Mouse (Mus musculus) midbrain, embryonic 14.5 days (tissue): ENCODE measurements around the gene Ube2t. TPM values are rescaled to one million over a fixed set of nuclear protein-coding genes. Genes with fewer than 3 reads are reported as not detected.

Experiments
- ATAC-seq: fragments of 200-750 bp; cut with Nextera tagmentation; 2 replicates; pipeline ENCODE4 v1.8.0; 2017; ENCODE audit warnings: moderate number of reproducible peaks, moderate library complexity; ENCODE audit not compliant: low FRiP score, low TSS enrichment
- DNase-seq: peaks from one replicate; pipeline ENCODE4 v3.0.0-alpha.2; 2015
- H3K27ac ChIP-seq: fragments of 300-500 bp; sonication (generic); replicated peaks from 2 replicates; pipeline ENCODE4 v1.5.1; 2014; ENCODE audit warnings: mild to moderate bottlenecking, low read depth, low read length, moderate library complexity
- H3K27me3 ChIP-seq: fragments of 300-500 bp; sonication (generic); 2 replicates; pipeline ENCODE4 v1.6.1; 2014; ENCODE audit warnings: low read length, control low read depth, mixed read lengths; ENCODE audit not compliant: control insufficient read depth, insufficient read depth
- H3K36me3 ChIP-seq: fragments of 300-500 bp; sonication (generic); 2 replicates; pipeline ENCODE4 v1.6.1; 2014; ENCODE audit warnings: low read length, control low read depth; ENCODE audit not compliant: control insufficient read depth, insufficient read depth
- H3K4me1 ChIP-seq: fragments of 300-500 bp; sonication (generic); 2 replicates; pipeline ENCODE4 v1.6.1; 2014; ENCODE audit warnings: mild to moderate bottlenecking, antibody characterized with exemption, low read length, control low read depth; ENCODE audit not compliant: control insufficient read depth, insufficient read depth
- H3K4me2 ChIP-seq: fragments of 300-500 bp; sonication (generic); 2 replicates; pipeline ENCODE4 v1.6.1; 2014; ENCODE audit warnings: mild to moderate bottlenecking, low read length, moderate library complexity
- H3K4me3 ChIP-seq: fragments of 300-500 bp; sonication (generic); replicated peaks from 2 replicates; pipeline ENCODE4 v1.5.1; 2014; ENCODE audit warnings: low read depth, low read length
- H3K9ac ChIP-seq: fragments of 300-500 bp; sonication (generic); replicated peaks from 2 replicates; pipeline ENCODE4 v1.6.1; 2014; ENCODE audit warnings: mild to moderate bottlenecking, low read length, moderate library complexity
- H3K9me3 ChIP-seq: fragments of 300-500 bp; sonication (generic); 2 replicates; pipeline ENCODE4 v1.6.1; 2016; ENCODE audit warnings: low read length, control low read depth, mixed read lengths; ENCODE audit not compliant: control insufficient read depth
- WGBS: fragments of 180-500 bp; shearing (Covaris S2); extraction: QIAGEN DNeasy Blood & Tissue Kit; methylation state at CpG from one replicate; pipeline ENCODE4 v1.1.7; 2014; 5-methylcytosine and 5-hydroxymethylcytosine counted together
- polyA plus RNA-seq: library from polyadenylated mRNA; unstranded; fragments of >200 nt; fragmentation: Nextera tagmentation; extraction: Ambion mirVana; gene quantifications from 2 replicates; pipeline ENCODE4 v1.2.1, GENCODE M21; 2014

The Ube2t gene
- polyA plus RNA-seq, 1 experiment from 2014 or later, result 11.7 TPM

DNA sequence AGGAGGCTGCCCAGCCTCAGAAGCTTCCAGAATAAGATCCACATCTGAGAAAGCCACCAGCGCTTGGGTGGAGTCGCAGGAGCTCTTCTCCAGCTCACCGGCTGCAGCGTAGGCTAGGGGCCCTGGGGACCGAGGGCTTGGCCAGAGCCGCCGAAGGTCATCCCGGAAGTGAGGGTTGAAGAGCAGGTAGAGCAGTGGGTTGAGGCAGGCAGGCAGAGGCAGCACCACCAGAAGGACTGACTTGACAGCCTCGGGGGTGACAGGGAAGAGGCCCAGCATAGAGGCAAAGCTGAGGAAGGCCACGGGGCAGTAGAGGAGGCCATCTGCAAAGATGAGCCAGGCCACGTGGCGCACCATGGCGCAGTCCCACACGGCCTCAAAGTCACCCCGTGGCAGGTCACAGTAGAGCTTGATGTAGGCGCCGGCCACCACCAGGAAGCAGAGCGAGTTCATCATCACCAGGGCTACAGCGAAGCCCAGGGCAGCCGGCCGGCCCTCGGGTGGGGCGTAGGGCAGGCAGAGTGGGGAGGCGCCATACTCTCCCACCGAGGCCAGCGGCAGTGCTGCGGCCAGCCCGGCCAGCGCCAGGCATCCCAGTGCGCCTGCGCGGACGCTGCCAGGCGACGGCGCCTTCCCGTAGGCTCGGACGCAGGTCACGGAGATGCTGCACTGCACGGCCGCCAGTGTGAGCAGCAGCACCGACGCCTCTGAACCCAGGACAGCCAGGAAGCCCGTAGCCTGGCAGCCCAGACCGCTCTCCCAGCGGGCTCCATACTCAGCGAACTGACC is 25.0 kb downstream of the Ube2t start:
- Histone ChIP-seq H3K4me3 (peak overlapping the region; percentile 39), H3K36me3 (no peaks in the 10 kb centered on the region), H3K9me3 (no peaks in the 10 kb centered on the region), H3K9ac (peak overlapping the region; percentile 53), H3K27me3 (peaks cover 9% of the 10 kb centered on the region; the same call in 1 of the 2 replicates), H3K27ac (no peak overlapping the region), H3K4me2 (peak overlapping the region; percentile 80), H3K4me1 (peaks cover 7% of the 10 kb centered on the region; the same call in 1 of the 2 replicates)
- DNase-seq, result peak; percentile 88
- 30% methylated on average over 48 of the region's 48 CpGs for WGBS
- peak; percentile 76 for ATAC-seq

DNA sequence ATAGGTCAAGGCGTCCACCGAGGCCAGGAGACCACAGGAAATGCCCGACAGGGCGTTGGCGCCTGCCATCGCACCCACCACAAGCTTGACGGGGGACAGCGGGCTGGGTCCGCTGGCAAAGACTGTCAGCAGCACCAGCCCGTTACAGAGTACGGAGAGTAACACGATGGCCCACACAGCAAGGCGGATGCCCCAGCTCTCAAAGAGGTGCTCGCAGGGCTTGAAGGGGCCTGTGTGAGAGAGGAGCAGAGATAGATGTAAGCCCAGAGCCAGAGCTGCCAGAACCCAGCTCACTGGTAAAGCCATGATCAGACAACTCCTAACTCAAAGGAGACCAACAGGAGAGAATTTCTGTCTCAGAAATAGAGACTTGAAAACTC is 25.6 kb downstream of the Ube2t start:
- 5% methylated on average over 14 of the region's 14 CpGs for WGBS
- ATAC-seq (peak; percentile 31; the same call in 1 of the 2 replicates), DNase-seq (peak; percentile 32)
- Histone ChIP-seq H3K9me3 (no peaks in the 10 kb centered on the region), H3K4me2 (peak overlapping the region; percentile 80), H3K4me1 (peaks cover 7% of the 10 kb centered on the region; the same call in 1 of the 2 replicates), H3K27me3 (peaks cover 9% of the 10 kb centered on the region; the same call in 1 of the 2 replicates), H3K4me3 (peak overlapping the region; percentile 39), H3K36me3 (no peaks in the 10 kb centered on the region), H3K9ac (peak overlapping the region; percentile 53), H3K27ac (no peak overlapping the region)

- DNase-seq (peak; percentile 96), ATAC-seq (no peak)
- 8% methylated on average over 7 of the region's 7 CpGs for WGBS
- H3K36me3 ChIP-seq, result no peaks in the 10 kb centered on the region
- H3K9ac ChIP-seq, result no peak overlapping the region
- no peaks in the 10 kb centered on the region for H3K9me3 ChIP-seq
- peaks cover 7% of the 10 kb centered on the region; the same call in 1 of the 2 replicates for H3K4me1 ChIP-seq
- no peak overlapping the region for H3K4me3 ChIP-seq
- no peak overlapping the region for H3K27ac ChIP-seq
- no peak overlapping the region for H3K4me2 ChIP-seq
- H3K27me3 ChIP-seq, result peaks cover 9% of the 10 kb centered on the region; the same call in 1 of the 2 replicates
These were observed 27.0 kb downstream of the Ube2t start for GRCm38 (mm10) chr1:134989372-134989771.

DNA sequence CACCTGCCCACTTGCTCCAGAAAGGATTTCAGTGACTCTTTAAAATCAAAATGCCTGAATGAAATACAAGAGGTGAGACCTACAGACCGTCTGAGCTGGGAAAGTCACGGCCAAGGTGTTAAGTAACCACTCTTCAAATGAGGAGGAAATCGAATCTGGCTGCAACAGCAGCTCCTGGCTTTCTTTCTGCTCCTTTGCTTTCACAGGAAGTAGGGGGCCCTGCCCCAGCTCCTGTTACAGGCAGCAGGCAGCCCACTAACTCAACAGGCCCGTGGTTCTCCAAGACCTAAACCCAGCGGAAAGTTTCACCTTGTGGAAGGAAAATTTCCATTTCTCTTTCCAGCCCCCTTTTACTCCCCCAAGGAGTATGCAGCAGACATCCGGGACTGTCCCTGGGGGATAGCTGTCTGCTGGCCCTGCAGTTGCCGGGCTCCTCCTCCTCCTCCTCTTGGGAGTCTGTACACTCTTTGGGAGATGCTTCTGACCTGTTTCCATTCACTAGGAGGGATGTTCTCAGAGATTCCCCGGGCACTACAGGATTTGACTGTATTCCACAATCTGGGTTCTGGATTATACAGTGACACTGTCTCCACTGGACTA is 29.8 kb downstream of the Ube2t start:
- Histone ChIP-seq H3K27me3 (peaks cover 9% of the 10 kb centered on the region; the same call in 1 of the 2 replicates), H3K4me1 (peaks cover 9% of the 10 kb centered on the region; the same call in 1 of the 2 replicates), H3K36me3 (no peaks in the 10 kb centered on the region), H3K4me3 (no peak overlapping the region), H3K9ac (no peak overlapping the region), H3K9me3 (no peaks in the 10 kb centered on the region), H3K4me2 (no peak overlapping the region), H3K27ac (no peak overlapping the region)
- DNase-seq, result no peak
- ATAC-seq, result no peak
- WGBS, result 58% methylated on average over 8 of the region's 8 CpGs

DNA sequence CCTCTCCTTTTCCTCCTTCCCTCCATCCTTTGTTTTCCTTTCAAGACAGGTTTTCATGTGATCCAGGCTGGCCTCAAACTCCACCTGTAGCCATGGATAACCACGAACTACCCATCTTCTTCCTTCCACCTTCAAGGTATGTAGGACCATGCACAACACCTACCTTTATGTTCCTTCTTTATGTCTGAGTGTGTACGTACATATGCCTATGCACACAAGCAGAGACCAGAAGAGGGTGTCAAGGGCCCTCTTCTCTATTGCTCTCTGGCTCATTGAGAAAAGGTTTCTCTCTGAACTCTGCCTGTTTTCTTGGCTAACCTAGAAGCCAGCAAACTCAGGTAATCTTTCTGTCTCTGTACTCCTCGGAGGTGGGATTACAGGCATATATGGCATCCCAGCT is 32.4 kb downstream of the Ube2t start:
- 0 out of 2 replicates have a peak, but pooled peaks cover 2% of the 10 kb centered on the region for H3K4me1 ChIP-seq
- no peak overlapping the region for H3K27ac ChIP-seq
- H3K4me3 ChIP-seq, result no peak overlapping the region
- no peaks in the 10 kb centered on the region for H3K36me3 ChIP-seq
- H3K9ac ChIP-seq, result no peak overlapping the region
- no peaks in the 10 kb centered on the region for H3K9me3 ChIP-seq
- no peak for DNase-seq
- no peak for ATAC-seq
- no peaks in the 10 kb centered on the region for H3K27me3 ChIP-seq
- no peak overlapping the region for H3K4me2 ChIP-seq
- WGBS, result 82% methylated on average over 3 of the region's 3 CpGs

GRCm38 (mm10) chr1:134995437-134995836 is 33.1 kb downstream of the Ube2t start:
- Histone ChIP-seq H3K27ac (0 out of 2 replicates have a peak overlapping the region, but pooled peaks have one; percentile 20), H3K36me3 (no peaks in the 10 kb centered on the region), H3K27me3 (no peaks in the 10 kb centered on the region), H3K9ac (no peak overlapping the region), H3K9me3 (no peaks in the 10 kb centered on the region), H3K4me3 (no peak overlapping the region), H3K4me1 (0 out of 2 replicates have a peak, but pooled peaks cover 2% of the 10 kb centered on the region), H3K4me2 (no peak overlapping the region)
- no peak for ATAC-seq
- WGBS, result 40% methylated on average over 4 of the region's 4 CpGs
- DNase-seq, result peak; percentile 46

DNA sequence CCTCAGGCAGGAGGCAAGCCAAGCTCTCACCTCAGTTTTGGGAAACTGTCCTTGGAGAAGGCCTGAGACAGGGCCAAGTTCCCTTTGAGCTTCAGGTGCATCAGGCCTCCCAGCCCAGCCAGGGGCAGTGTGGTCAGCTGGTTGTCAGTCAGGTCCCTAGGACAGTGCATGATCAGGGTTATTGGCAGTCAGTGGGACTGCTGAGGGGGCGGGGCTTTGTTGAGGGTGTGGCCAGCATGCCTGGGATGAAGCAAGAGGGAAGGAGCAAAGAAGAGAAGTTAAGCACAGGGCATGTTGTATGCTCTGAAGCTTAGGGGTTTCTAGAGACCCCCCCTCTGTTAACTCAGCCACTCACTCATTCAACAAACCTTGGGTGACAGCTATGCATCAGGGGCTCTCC is 33.6 kb downstream of the Ube2t start:
- H3K4me1 ChIP-seq, result 0 out of 2 replicates have a peak, but pooled peaks cover 2% of the 10 kb centered on the region

GRCm38 (mm10) chr1:134996471-134996870 is 34.1 kb downstream of the Ube2t start:
- Histone ChIP-seq H3K27me3 (no peaks in the 10 kb centered on the region), H3K9ac (no peak overlapping the region), H3K4me2 (no peak overlapping the region), H3K27ac (no peak overlapping the region), H3K4me3 (no peak overlapping the region), H3K4me1 (0 out of 2 replicates have a peak, but pooled peaks cover 2% of the 10 kb centered on the region), H3K9me3 (no peaks in the 10 kb centered on the region), H3K36me3 (no peaks in the 10 kb centered on the region)
- 84% methylated on average over 7 of the region's 7 CpGs for WGBS
- no peak for DNase-seq
- ATAC-seq, result no peak

More for the DNA sequence above, 33.6 kb downstream of the Ube2t start:
- no peak overlapping the region for H3K4me3 ChIP-seq
- H3K27me3 ChIP-seq, result no peaks in the 10 kb centered on the region
- H3K27ac ChIP-seq, result no peak overlapping the region
- H3K36me3 ChIP-seq, result no peaks in the 10 kb centered on the region
- H3K9ac ChIP-seq, result no peak overlapping the region
- no peak overlapping the region for H3K4me2 ChIP-seq
- ATAC-seq (no peak), DNase-seq (no peak)
- no peaks in the 10 kb centered on the region for H3K9me3 ChIP-seq
- WGBS, result 29% methylated on average over 1 of the region's 1 CpGs
